Mouse (Mus musculus) macrophage (primary cell): Measurements from ENCODE around the gene Plod1. TPM values are rescaled to one million over a fixed set of nuclear protein-coding genes. Genes with fewer than 3 reads are reported as not detected.

Experiments used
- H3K27ac ChIP-seq: fragments of 350-480 bp; formaldehyde crosslinking; 2 replicates; pipeline ENCODE4 v1.9.0; 2021
- H3K36me3 ChIP-seq: fragments of 350-480 bp; formaldehyde crosslinking; 2 replicates; pipeline ENCODE4 v1.9.0; 2021; ENCODE audit errors: inconsistent target
- H3K4me3 ChIP-seq: fragments of 350-480 bp; formaldehyde crosslinking; 2 replicates; pipeline ENCODE4 v1.9.0; 2021; ENCODE audit errors: inconsistent target
- H3K79me2 ChIP-seq: fragments of 350-480 bp; formaldehyde crosslinking; 2 replicates; pipeline ENCODE4 v1.9.0; 2021; ENCODE audit errors: inconsistent target
- WGBS: methylation state at CpG from one replicate; pipeline ENCODE4 v1.1.7; 2026; ENCODE audit warnings: inconsistent platforms; ENCODE audit not compliant: missing documents; 5-methylcytosine and 5-hydroxymethylcytosine counted together
- polyA plus RNA-seq: library from polyadenylated mRNA; stranded (reverse); fragments of 250-400 nt; gene quantifications from 3 replicates; pipeline ENCODE4 v1.2.4, GENCODE M21; 2018; ENCODE audit warnings: inconsistent platforms

Plod1 gene
- polyA plus RNA-seq, 1 experiment from 2014 or later: 144 TPM

DNA sequence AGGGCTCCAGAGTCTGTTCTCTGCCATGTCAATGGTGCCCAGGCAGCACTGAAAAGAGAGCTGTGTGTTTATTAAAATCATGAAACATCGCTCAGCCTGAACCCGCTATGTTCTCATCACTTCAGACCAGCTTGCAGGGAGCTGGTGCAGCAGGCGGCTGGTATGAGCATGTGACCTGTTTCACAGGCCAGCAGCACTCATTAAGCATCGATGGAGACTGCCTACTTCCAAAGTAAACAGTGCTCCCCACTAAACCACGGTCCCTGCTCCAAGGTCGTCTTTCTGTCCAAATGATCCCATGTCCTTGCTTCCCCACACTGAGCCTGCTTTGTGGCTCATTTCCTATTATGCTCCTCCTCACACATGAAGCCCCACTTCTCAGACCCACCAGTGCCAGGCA lies 46.2 kb downstream of the Plod1 start:
- Histone ChIP-seq H3K4me3 (no peak overlapping the region), H3K27ac (no peak overlapping the region), H3K79me2 (no peaks in the 10 kb centered on the region), H3K36me3 (peaks cover 64% of the 10 kb centered on the region)
- WGBS: 94% methylated on average over 6 of the region's 6 CpGs

DNA sequence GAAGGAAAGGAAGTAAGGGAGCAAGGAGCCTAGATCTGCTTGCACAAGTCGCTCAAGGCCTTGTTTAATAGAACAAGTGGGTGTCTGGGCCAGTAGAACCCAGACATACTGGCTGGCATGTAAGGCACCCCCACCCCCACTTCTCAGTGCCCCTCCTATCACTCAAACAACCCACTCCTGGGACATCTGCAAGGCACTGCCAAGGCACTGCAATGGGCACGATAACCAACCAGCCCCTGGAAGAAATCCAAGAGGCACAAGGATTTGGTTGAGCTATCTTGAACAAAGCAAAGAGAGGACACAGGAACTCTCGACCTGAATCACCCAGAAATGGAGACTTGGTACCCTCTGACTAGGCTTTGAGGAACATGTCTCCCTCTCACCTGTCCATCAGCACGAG lies 48.3 kb downstream of the Plod1 start:
- H3K27ac ChIP-seq: no peak overlapping the region
- no peaks in the 10 kb centered on the region for H3K79me2 ChIP-seq
- H3K4me3 ChIP-seq: no peak overlapping the region
- WGBS: 93% methylated on average over 3 of the region's 4 CpGs
- peaks cover 79% of the 10 kb centered on the region for H3K36me3 ChIP-seq

DNA sequence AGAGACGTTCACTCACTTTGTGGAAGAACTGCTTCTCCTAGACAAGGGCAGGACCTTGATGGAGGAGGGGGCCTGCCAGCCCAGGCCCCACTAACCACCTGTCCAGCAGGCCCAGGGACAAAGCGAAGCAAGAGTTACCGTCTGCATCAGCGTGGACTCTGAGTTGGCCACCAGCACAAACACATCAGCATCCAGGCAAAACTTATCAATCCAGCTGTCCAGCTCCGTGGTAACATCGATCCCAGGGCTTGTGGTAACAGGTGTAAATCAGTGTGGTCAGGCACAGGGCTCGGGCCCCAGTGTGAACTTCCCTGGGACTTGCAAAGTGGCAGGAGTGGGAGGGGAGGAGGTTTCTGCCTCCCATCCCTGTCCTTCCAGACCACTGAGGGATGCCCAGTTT lies 49.3 kb downstream of the Plod1 start:
- Histone ChIP-seq H3K79me2 (no peaks in the 10 kb centered on the region), H3K4me3 (no peak overlapping the region), H3K36me3 (peaks cover 82% of the 10 kb centered on the region), H3K27ac (no peak overlapping the region)
- 92% methylated on average over 7 of the region's 7 CpGs for WGBS

DNA sequence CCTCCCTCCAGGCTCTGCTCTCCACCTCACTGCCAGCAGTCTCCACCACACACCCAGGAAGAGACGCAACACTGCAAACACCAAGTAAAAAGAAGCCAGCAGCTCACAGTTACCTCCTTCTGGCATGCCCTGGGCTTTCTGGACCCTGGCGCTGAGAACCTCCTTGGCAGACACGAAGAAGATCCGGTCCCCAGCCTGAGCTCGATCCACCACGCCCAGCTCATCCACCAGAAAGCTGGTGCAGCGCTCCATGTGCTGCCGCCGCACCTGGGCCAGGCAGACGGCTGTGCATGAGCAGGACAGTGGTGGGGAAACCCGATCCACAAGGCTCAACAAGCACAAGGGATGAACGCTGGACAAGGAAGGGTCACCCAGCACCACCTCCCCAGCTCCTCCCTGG lies 50.4 kb downstream of the Plod1 start:
- H3K27ac ChIP-seq: no peak overlapping the region
- peaks cover 82% of the 10 kb centered on the region for H3K36me3 ChIP-seq
- H3K4me3 ChIP-seq: no peak overlapping the region
- 97% methylated on average over 12 of the region's 12 CpGs for WGBS
- no peaks in the 10 kb centered on the region for H3K79me2 ChIP-seq

DNA sequence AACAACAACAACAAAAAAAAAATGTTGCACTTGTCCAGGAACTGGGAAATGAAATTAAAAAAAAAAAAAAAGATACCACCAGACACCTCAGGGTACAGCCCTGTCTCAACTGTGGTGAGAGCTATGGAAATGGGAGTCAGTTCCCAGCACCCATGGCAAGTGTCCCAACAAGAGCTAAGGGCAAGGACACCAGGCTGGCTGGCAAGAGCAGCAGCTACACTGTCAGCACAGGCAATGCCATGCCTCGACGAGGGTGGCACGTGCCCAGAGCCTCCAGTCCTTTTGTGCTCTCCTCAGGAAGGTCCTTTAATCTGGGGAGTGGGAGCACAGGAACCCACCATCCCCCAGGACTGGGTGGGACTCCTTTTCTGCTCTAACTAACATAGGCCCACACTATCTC lies 52.4 kb downstream of the Plod1 start:
- no peaks in the 10 kb centered on the region for H3K79me2 ChIP-seq
- no peak overlapping the region for H3K27ac ChIP-seq
- 100% methylated on average over 3 of the region's 3 CpGs for WGBS
- H3K36me3 ChIP-seq: peaks cover 83% of the 10 kb centered on the region
- H3K4me3 ChIP-seq: no peak overlapping the region

DNA sequence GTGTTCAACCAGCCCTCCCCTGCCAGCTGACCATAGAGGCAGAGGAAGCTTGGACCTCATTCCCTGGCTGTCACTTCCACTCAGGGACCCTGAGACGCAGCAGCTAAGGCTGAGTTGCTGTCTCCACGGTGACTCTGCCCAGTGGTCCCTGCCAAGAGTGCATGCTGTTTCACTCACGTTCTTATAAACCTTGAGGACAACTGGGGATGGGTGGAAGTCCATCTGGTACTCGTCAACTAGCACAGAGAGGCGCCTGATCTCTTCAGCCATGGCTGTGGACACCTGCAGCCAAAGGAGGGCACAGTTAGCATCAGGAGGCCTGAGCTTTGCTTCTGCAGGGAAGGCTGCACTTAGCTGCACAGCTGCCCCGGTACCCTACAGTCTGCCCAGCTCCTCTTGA lies 53.5 kb downstream of the Plod1 start:
- Histone ChIP-seq H3K27ac (no peak overlapping the region), H3K36me3 (peaks cover 85% of the 10 kb centered on the region), H3K4me3 (no peak overlapping the region), H3K79me2 (no peaks in the 10 kb centered on the region)
- WGBS: 96% methylated on average over 6 of the region's 6 CpGs

DNA sequence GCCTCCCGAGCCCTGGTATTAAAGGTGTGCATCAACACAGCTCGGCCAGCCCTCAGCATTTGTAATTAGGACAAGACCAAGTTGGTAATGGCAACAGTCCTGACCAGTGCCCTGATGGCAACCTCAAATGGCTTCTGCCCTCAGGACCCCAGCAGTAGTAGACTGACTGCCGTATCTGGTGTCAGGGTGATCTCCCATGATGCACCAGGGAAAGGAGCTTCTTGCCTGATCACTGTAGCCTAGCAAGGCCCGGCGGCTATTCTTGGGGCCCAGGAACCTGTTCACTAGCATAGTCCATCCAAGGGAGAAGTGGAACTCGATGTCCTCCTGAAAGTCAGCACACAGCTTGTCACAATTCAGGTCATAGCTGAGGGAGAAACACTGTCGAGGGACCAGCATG lies 54.8 kb downstream of the Plod1 start:
- Histone ChIP-seq H3K4me3 (no peak overlapping the region), H3K79me2 (no peaks in the 10 kb centered on the region), H3K36me3 (peaks cover 77% of the 10 kb centered on the region), H3K27ac (no peak overlapping the region)
- WGBS: 90% methylated on average over 7 of the region's 7 CpGs

DNA sequence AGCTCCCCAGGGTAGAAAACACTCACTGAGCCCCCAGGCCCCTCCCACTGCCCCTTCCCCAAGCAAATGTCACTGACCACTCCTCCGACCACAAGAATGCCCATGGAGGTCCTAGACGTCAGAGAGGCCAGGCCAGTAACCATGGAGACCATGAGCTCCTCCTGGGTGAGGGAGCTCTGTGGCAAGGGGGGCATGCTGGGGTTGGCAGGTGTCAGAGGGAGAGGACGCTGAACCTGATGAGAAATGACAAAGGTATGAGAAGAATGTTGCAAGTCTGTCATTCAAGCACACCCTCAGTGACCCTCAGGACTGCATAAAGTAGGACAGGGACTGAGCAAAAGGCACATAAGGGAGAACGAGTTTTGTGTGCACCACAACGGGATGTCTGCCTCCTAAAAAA lies 56.7 kb downstream of the Plod1 start:
- Histone ChIP-seq H3K27ac (no peak overlapping the region), H3K36me3 (peaks cover 78% of the 10 kb centered on the region), H3K79me2 (no peaks in the 10 kb centered on the region), H3K4me3 (no peak overlapping the region)
- WGBS: 90% methylated on average over 5 of the region's 5 CpGs

DNA sequence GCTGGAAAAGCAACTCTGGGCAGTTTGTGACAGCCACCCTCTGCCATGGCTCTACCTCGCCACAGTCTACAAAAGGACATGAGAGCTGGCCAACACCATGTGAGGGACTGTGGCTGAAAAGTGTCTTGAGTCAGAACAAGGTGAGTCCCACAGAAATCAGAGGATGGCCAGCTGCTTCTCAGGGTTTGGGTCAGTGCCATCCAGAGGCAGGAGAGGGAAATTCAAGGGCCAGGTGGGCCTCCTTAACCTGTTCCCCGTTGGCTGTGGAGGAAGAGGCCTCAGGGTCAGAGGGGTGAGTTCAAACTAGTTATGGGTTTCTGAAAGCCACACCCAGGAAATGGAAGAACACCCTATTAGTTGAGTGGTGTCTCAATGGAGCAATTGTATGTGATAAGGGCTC lies 57.1 kb downstream of the Plod1 start:
- peaks cover 78% of the 10 kb centered on the region for H3K36me3 ChIP-seq
- no peaks in the 10 kb centered on the region for H3K79me2 ChIP-seq
- H3K27ac ChIP-seq: no peak overlapping the region
- no peak overlapping the region for H3K4me3 ChIP-seq
- WGBS: 68% methylated on average over 2 of the region's 2 CpGs

DNA sequence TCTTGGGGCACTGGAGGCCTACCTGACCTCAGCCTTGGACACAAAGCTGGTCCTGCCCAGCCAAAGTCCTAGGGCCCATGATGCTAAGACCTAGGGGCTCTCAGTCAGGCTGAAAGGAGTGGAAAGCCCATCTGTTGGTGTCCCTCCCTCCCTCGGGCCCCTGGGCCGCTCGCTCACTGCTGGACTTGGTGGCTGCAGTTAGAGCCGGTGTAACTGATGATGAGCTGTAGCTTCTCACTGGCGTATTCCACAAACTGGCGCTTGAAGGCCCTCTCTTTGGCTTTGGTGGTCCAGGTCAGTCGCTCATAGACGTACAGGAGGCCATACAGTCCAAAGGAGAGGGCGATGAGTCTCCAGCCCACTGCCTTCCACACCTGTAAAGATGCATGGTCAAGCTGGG lies 58.0 kb downstream of the Plod1 start:
- no peak overlapping the region for H3K4me3 ChIP-seq
- WGBS: 99% methylated on average over 9 of the region's 9 CpGs
- H3K27ac ChIP-seq: no peak overlapping the region
- H3K36me3 ChIP-seq: peaks cover 77% of the 10 kb centered on the region
- H3K79me2 ChIP-seq: no peaks in the 10 kb centered on the region; the same call in 1 of the 2 replicates

DNA sequence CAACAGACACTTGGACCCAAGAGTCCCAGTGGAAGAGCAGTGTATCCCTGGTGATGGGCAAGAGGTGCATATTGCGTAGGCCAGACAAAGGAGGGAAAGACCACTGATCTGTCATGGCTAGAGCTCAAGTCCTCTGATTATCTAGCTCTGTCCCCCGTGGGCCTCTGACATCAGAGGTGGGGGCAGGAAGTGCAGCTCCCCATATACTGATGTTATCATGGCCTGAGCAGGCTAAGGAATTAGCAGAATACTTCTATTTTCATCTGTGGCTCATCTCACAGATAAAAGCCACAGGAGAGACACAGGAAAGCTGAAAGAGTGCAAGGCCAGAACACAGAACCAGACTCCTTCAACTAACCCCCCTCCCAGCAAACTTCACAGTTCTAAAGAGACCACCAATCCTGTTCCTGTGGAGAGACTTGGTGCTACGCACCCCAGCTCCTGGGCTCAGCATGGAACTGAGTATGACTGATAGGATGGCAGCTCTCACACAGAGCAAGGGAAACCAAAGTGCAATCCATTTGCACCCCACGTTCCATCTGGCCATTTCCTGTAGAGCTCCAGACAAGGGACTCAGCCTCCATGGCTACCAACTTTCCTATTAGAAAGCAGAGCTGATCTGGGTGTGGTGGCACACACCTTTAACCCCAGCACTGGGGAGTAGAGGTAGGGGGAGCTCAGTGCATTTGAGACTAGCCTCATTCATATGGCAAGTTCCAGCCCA lies 60.6 kb downstream of the Plod1 start:
- peaks cover 17% of the 10 kb centered on the region; the same call in 1 of the 2 replicates for H3K79me2 ChIP-seq
- peaks cover 62% of the 10 kb centered on the region for H3K36me3 ChIP-seq
- whole genome bisulfite sequencing: 65% methylated on average over 4 of the region's 4 CpGs
- no peak overlapping the region for H3K27ac ChIP-seq
- H3K4me3 ChIP-seq: no peak overlapping the region

DNA sequence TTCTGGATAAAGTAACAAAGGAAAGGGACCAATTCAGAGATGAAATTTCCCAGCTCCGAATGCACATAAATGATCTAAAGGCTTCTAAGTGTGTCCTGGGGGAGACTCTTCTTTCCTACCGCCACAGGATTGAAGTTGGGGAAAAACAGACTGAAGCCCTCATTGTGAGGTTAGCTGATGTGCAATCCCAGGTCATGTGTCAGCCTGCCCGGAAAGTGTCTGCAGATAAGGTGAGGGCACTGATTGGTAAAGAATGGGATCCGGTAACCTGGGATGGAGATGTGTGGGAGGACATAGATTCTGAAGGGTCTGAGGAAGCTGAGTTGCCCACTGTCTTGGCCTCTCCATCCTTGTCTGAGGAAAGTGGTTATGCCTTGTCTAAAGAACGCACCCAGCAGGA lies 67.3 kb downstream of the Plod1 start:
- Histone ChIP-seq H3K4me3 (peak overlapping the region; percentile 90), H3K79me2 (peaks cover 55% of the 10 kb centered on the region), H3K27ac (peak overlapping the region; percentile 48), H3K36me3 (peaks cover 14% of the 10 kb centered on the region)
- WGBS: 31% methylated on average over 5 of the region's 5 CpGs

DNA sequence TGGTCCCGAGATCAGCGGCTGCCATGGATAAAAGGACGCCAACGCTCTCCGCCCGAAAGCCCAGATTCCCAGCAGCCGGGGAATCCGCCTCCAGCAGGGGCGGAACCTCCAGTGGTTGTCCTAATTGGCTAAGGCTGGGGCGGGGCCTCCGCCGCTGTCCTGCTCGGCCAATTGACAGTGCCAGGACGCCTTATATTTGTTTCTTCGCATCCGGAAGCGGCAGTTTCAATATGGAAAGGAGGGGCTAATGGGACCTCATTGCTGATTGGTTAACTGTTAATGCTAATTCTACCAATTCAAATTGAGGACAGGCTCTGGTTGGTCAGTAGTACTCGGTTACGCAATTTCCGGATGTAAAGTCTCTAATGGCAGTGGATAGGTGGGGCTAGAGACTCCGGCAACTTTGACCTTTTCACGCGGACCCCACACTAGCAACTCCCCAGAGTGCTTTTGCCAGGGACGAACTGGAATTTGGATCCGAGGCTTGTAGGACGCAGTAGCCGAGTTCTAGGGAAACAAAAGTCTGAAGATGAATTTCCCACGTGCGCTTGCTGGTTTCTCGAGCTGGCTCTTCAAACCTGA lies 68.0 kb downstream of the Plod1 start, which contains the start of the genes Miip and Fv1:
TSS of gene Miip (minus strand) at position 367 of the 582 bp plus-strand sequence.
TSS of gene Fv1 (plus strand) at position 530 of the 582 bp plus-strand sequence.
- Histone ChIP-seq H3K4me3 (peak within 1 kb of the TSS; percentile 90), H3K27ac (peak within 1 kb of the TSS; percentile 65), H3K79me2 (peaks cover 55% of the 10 kb centered on the region), H3K36me3 (peaks cover 9% of the 10 kb centered on the region; the same call in 1 of the 2 replicates)
- WGBS: 0% methylated on average over 30 of the region's 30 CpGs

DNA sequence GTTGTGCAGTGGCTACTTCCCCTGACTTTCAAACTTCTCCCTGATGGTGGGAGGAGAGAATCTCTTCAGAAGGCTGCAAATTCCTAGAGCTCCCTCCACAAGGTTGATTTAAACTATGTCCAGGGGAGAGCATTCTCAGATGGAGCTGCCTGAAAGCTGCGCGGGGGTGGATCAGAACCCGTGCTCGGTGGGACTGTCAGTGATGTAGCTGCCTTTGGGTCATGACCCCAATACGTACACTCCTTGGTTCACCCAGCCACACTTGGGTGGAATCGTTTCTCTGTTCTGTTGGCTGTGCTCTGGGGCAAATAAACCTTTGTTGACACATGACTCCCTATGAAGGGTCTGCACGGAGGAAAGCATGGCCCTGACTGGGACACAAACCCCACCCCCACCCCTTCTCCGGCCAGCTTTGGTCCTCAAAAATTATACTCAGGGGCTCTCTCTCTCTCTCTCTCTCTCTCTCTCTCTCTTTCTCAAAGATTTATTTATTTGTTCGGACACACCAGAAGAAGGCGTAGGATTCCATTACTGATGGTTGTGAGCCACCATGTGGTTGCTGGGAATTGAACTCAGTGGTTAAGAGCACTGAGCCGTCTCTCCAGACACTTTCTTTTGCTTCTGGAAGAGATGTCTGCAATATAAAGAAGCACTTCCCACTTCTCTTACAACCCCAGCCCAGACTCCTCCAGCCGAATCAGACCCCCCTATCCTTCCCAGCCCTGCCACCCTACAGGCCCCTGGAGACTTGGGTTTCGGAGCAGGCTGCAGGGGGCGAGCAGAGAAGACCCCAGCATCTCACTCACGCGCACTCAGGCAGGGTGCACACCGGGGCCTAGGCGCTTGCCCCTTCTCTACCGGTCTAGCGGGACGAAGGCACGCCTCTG lies 68.8 kb downstream of the Plod1 start:
- WGBS: 7% methylated on average over 22 of the region's 22 CpGs
- Histone ChIP-seq H3K27ac (peak overlapping the region; percentile 65), H3K4me3 (peak overlapping the region; percentile 90), H3K36me3 (peaks cover 6% of the 10 kb centered on the region; the same call in 1 of the 2 replicates), H3K79me2 (peaks cover 49% of the 10 kb centered on the region)
